Mouse (Mus musculus) lung, postnatal 0 days (tissue): ENCODE measurements at regions not wholly inside any gene's neighbourhood (a gene's known extent, or its start where the extent isn't known, plus 50 kb on each side); places are given as distances from the start of the nearest gene placed in this dataset.

Experiments
- CTCF ChIP-seq: IDR thresholded peaks from 2 replicates; pipeline ENCODE4 v1.5.1; 2016; ENCODE audit warnings: antibody characterized with exemption, mild to moderate bottlenecking
- EP300 ChIP-seq: IDR thresholded peaks from 2 replicates; pipeline ENCODE4 v1.6.1; 2016; ENCODE audit warnings: antibody characterized with exemption, mild to moderate bottlenecking, control low read depth

- TF ChIP-seq CTCF (no peak), EP300 (no peak)
Measured at GRCm38 (mm10) chr16:78459996-78460395, 83.0 kb upstream of the Btg3 start.
